Mouse (Mus musculus) hindbrain, embryonic 11.5 days (tissue): Measurements from ENCODE around the gene Myo1d. TPM values are rescaled to one million over a fixed set of nuclear protein-coding genes. Genes with fewer than 3 reads are reported as not detected.

Source experiments
- ATAC-seq: fragments of 200-750 bp; cut with Nextera tagmentation; 2 replicates; pipeline ENCODE4 v1.8.0; 2017; ENCODE audit warnings: mild to moderate bottlenecking, moderate TSS enrichment, moderate library complexity; ENCODE audit not compliant: low FRiP score
- DNase-seq: peaks from one replicate; pipeline ENCODE4 v3.0.0-alpha.2; 2015; ENCODE audit warnings: low spot score
- H3K27ac ChIP-seq: fragments of 300-500 bp; sonication (generic); 2 replicates; pipeline ENCODE4 v1.5.1; 2014; ENCODE audit warnings: mild to moderate bottlenecking, low read depth, low read length
- H3K27me3 ChIP-seq: fragments of 300-500 bp; sonication (generic); 2 replicates; pipeline ENCODE4 v1.6.1; 2014; ENCODE audit warnings: mild to moderate bottlenecking, low read length, moderate library complexity, mixed read lengths; ENCODE audit not compliant: control insufficient read depth, insufficient read depth
- H3K36me3 ChIP-seq: fragments of 300-500 bp; sonication (generic); 2 replicates; pipeline ENCODE4 v1.6.1; 2014; ENCODE audit warnings: mild to moderate bottlenecking, low read length, moderate library complexity, mixed read lengths; ENCODE audit not compliant: control insufficient read depth, insufficient read depth
- H3K4me1 ChIP-seq: fragments of 300-500 bp; sonication (generic); replicated peaks from 2 replicates; pipeline ENCODE4 v1.6.1; 2014; ENCODE audit warnings: low read length, mixed read lengths; ENCODE audit not compliant: control insufficient read depth, insufficient read depth
- H3K4me2 ChIP-seq: fragments of 300-500 bp; sonication (generic); replicated peaks from 2 replicates; pipeline ENCODE4 v1.6.1; 2014; ENCODE audit warnings: mild to moderate bottlenecking, low read depth, low read length
- H3K4me3 ChIP-seq: fragments of 300-500 bp; sonication (generic); 2 replicates; pipeline ENCODE4 v1.5.1; 2014; ENCODE audit warnings: low read depth, low read length
- H3K9ac ChIP-seq: fragments of 300-500 bp; sonication (generic); 2 replicates; pipeline ENCODE4 v1.6.1; 2014; ENCODE audit warnings: low read depth, low read length
- H3K9me3 ChIP-seq: fragments of 300-500 bp; sonication (generic); 2 replicates; pipeline ENCODE4 v1.6.1; 2016; ENCODE audit warnings: low read length; ENCODE audit not compliant: control insufficient read depth
- WGBS: fragments of 180-500 bp; shearing (Covaris S2); extraction: QIAGEN DNeasy Blood & Tissue Kit; methylation state at CpG from one replicate; pipeline ENCODE4 v1.1.7; 2014; 5-methylcytosine and 5-hydroxymethylcytosine counted together
- polyA plus RNA-seq: library from polyadenylated mRNA; unstranded; fragments of >200 nt; fragmentation: Nextera tagmentation; extraction: Ambion mirVana; gene quantifications from 2 replicates; pipeline ENCODE4 v1.2.1, GENCODE M21; 2014

Myo1d gene
- polyA plus RNA-seq, 1 experiment from 2014 or later: 3.6 TPM

DNA sequence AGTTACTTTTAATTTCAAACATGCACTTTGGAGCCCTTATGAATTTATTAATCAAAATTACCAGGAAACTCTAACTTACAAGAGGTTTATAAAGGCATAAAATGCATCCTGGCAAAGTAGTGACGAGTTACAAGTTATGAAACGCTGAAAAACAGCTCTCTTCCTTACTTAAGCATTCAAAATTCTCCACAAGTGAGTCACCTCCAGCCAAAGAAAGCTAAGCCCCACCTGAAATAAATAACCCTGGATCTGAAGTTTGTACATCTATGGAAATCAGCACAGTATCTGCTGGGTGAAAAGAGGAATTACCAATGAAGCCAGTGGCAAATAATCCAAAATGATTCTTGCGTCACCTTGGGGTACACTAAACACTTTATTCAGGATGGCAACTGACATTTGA is 20.8 kb downstream of the Myo1d start:
- H3K27ac ChIP-seq: no peak overlapping the region
- H3K9me3 ChIP-seq: no peaks in the 10 kb centered on the region
- no peak for ATAC-seq
- 95% methylated on average over 3 of the region's 3 CpGs for WGBS
- DNase-seq: no peak
- no peak overlapping the region for H3K4me2 ChIP-seq
- H3K9ac ChIP-seq: no peak overlapping the region
- H3K36me3 ChIP-seq: no peaks in the 10 kb centered on the region
- H3K27me3 ChIP-seq: no peaks in the 10 kb centered on the region
- no peaks in the 10 kb centered on the region for H3K4me1 ChIP-seq
- no peak overlapping the region for H3K4me3 ChIP-seq

- WGBS: 83% methylated on average over 2 of the region's 2 CpGs
- H3K9me3 ChIP-seq: no peaks in the 10 kb centered on the region
- no peak overlapping the region for H3K9ac ChIP-seq
- H3K36me3 ChIP-seq: no peaks in the 10 kb centered on the region
- ATAC-seq (no peak), DNase-seq (no peak)
- no peak overlapping the region for H3K4me3 ChIP-seq
- H3K4me1 ChIP-seq: no peaks in the 10 kb centered on the region
- H3K27ac ChIP-seq: no peak overlapping the region
- no peak overlapping the region for H3K4me2 ChIP-seq
- no peaks in the 10 kb centered on the region for H3K27me3 ChIP-seq
Observed at GRCm38 (mm10) chr11:80754201-80754600, 25.6 kb downstream of the Myo1d start.

- H3K4me1 ChIP-seq: no peaks in the 10 kb centered on the region
- DNase-seq (no peak), ATAC-seq (no peak)
- no peak overlapping the region for H3K4me3 ChIP-seq
- H3K9ac ChIP-seq: no peak overlapping the region
- H3K27me3 ChIP-seq: no peaks in the 10 kb centered on the region
- no peak overlapping the region for H3K27ac ChIP-seq
- 82% methylated on average over 1 of the region's 1 CpGs for WGBS
- no peak overlapping the region for H3K4me2 ChIP-seq
- no peaks in the 10 kb centered on the region for H3K9me3 ChIP-seq
- no peaks in the 10 kb centered on the region for H3K36me3 ChIP-seq
Observed at GRCm38 (mm10) chr11:80751168-80751567, 28.7 kb downstream of the Myo1d start.

- H3K36me3 ChIP-seq: no peaks in the 10 kb centered on the region
- no peak overlapping the region for H3K4me3 ChIP-seq
- no peak overlapping the region for H3K4me2 ChIP-seq
- no peaks in the 10 kb centered on the region for H3K4me1 ChIP-seq
- ATAC-seq (no peak), DNase-seq (no peak)
- H3K27me3 ChIP-seq: no peaks in the 10 kb centered on the region
- H3K27ac ChIP-seq: no peak overlapping the region
- H3K9ac ChIP-seq: no peak overlapping the region
- WGBS: 94% methylated on average over 1 of the region's 1 CpGs
- no peaks in the 10 kb centered on the region for H3K9me3 ChIP-seq
Observed at GRCm38 (mm10) chr11:80749187-80749586, 30.6 kb downstream of the Myo1d start.

- Histone ChIP-seq H3K36me3 (no peaks in the 10 kb centered on the region), H3K9me3 (no peaks in the 10 kb centered on the region), H3K9ac (no peak overlapping the region), H3K4me2 (no peak overlapping the region), H3K27ac (no peak overlapping the region), H3K4me3 (no peak overlapping the region), H3K4me1 (no peaks in the 10 kb centered on the region), H3K27me3 (no peaks in the 10 kb centered on the region)
- ATAC-seq (no peak), DNase-seq (no peak)
- WGBS: 89% methylated on average over 5 of the region's 5 CpGs
Observed at GRCm38 (mm10) chr11:80745426-80745825, 34.4 kb downstream of the Myo1d start.

DNA sequence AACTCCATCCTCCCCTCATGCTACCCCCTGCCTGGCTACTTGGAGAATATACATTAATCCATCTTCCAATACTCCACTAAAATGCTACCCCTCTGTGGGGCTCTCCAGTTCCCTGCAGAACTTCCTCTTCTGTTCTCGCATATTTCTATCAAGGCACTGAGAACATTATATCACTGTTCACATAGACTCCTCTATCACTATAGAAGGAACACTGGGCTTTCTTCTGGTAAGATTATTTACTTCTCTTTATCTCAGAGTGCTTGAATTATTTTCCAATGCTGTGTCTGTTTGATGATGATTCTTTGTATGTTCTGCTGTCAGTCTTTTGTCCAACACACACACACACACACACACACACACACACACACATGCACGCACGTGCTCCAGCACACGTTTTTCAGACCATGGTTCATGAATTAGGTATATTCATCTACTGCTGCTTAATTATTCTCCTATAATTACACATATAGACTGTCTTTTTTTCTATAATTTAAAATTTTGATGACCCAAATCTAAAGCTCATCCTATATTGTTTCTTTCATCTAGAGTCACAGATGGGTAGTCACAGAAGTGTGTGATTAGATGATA is 35.9 kb downstream of the Myo1d start:
- WGBS: 89% methylated on average over 4 of the region's 4 CpGs

DNA sequence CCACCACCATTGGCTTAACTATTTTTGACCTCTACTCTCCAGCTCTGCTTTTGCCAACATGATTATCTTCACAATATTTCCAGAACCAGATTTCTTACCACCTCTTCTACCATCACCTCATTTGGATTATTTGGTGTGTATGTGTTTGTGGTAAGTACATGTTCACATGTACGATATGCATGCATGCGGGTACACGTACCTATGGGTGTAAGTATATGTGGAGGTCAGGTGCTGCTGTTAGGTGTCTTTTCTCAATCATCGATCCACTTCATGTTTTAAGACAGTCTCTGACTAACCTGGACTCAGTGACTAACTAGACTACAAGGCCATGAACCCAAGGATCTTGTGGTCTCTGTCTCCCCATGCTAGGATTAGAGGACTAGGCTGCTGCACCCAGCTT is 37.4 kb downstream of the Myo1d start:
- no peak for DNase-seq
- no peak overlapping the region for H3K9ac ChIP-seq
- 94% methylated on average over 4 of the region's 4 CpGs for WGBS

More for the DNA sequence above, 35.9 kb downstream of the Myo1d start:
- ATAC-seq (no peak), DNase-seq (no peak)
- H3K4me1 ChIP-seq: no peaks in the 10 kb centered on the region
- no peak overlapping the region for H3K4me2 ChIP-seq
- no peaks in the 10 kb centered on the region for H3K36me3 ChIP-seq
- H3K27ac ChIP-seq: no peak overlapping the region
- H3K9ac ChIP-seq: no peak overlapping the region
- H3K27me3 ChIP-seq: no peaks in the 10 kb centered on the region
- H3K4me3 ChIP-seq: no peak overlapping the region
- no peaks in the 10 kb centered on the region for H3K9me3 ChIP-seq

GRCm38 (mm10) chr11:80734771-80735170 is 45.1 kb downstream of the Myo1d start:
- Histone ChIP-seq H3K4me1 (no peaks in the 10 kb centered on the region), H3K4me2 (no peak overlapping the region), H3K9ac (no peak overlapping the region), H3K27me3 (no peaks in the 10 kb centered on the region), H3K36me3 (no peaks in the 10 kb centered on the region), H3K27ac (no peak overlapping the region), H3K4me3 (no peak overlapping the region), H3K9me3 (no peaks in the 10 kb centered on the region)
- WGBS: 93% methylated on average over 2 of the region's 2 CpGs
- DNase-seq (no peak), ATAC-seq (no peak)

More for the DNA sequence above, 37.4 kb downstream of the Myo1d start:
- H3K27me3 ChIP-seq: no peaks in the 10 kb centered on the region
- no peaks in the 10 kb centered on the region for H3K9me3 ChIP-seq
- H3K4me2 ChIP-seq: no peak overlapping the region
- no peak for ATAC-seq
- no peak overlapping the region for H3K4me3 ChIP-seq
- H3K4me1 ChIP-seq: no peaks in the 10 kb centered on the region
- no peaks in the 10 kb centered on the region for H3K36me3 ChIP-seq
- H3K27ac ChIP-seq: no peak overlapping the region

GRCm38 (mm10) chr11:80724701-80725100 is 55.1 kb downstream of the Myo1d start:
- no peaks in the 10 kb centered on the region; the same call in 1 of the 2 replicates for H3K4me1 ChIP-seq
- no peaks in the 10 kb centered on the region for H3K9me3 ChIP-seq
- 82% methylated on average over 12 of the region's 12 CpGs for WGBS
- H3K27me3 ChIP-seq: no peaks in the 10 kb centered on the region
- H3K4me2 ChIP-seq: no peak overlapping the region
- H3K27ac ChIP-seq: no peak overlapping the region
- H3K4me3 ChIP-seq: no peak overlapping the region
- ATAC-seq (no peak), DNase-seq (no peak)
- no peaks in the 10 kb centered on the region for H3K36me3 ChIP-seq
- no peak overlapping the region for H3K9ac ChIP-seq
